Mouse (Mus musculus) brain, embryonic 14.5 days (tissue): ENCODE results near the gene Scyl2.

Experiments used
- CTCF ChIP-seq: fragments of 200-500 bp; IDR thresholded peaks from 2 replicates; pipeline ENCODE4 v1.5.1; 2012; ENCODE audit warnings: inconsistent platforms, mild to moderate bottlenecking, moderate library complexity, borderline replicate concordance; ENCODE audit not compliant: insufficient read depth, insufficient read length; ENCODE audit errors: extremely low read depth
- POLR2A ChIP-seq: fragments of 200-500 bp; IDR thresholded peaks from 2 replicates; pipeline ENCODE4 v1.6.1; 2012; ENCODE audit warnings: mild to moderate bottlenecking, inconsistent platforms, borderline replicate concordance; ENCODE audit not compliant: poor library complexity, insufficient read depth, insufficient read length, severe bottlenecking; ENCODE audit errors: extremely low read depth

DNA sequence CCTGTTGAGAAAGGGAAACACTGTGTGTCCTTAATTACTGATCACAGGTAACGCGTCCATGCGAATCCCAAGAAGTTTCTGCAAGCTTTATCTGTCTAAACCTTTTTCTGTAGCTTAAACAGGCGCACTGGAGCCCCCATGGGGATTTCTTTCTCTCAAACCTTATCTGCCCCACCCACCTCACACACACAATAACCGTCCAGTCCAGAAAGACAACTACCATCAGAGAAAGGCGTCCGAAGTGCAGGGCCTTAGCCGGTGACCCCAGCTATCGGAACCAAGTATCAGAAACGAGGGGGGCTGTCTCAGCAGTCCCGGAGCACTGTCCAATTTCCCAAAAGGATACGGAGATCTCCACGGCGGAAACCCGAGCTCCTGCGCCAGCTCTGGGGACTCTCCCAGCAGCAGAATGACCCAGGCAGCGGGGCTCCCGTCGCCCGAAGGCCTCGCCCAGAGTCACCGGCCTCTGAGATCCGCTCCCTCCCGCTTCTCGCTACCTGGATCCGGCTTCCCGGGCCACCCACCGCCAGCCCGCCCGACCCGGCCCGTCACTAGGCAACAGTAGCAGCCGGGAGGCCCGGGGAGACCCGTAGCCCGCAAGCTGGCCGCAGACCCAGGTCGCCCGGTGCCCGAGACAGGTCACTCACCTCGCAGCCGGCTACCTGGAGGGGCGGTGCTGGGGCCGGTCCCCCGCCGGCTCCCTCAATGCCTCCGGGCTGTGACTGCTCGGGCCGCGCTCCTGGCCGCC, 520 bp downstream of the Scyl2 start:
- TF ChIP-seq CTCF (no peak), POLR2A (no peak)
